Mouse (Mus musculus) urinary bladder, postnatal 10 days (tissue): ENCODE data around the gene Olfr808.

Source experiments
- DNase-seq: peaks from one replicate; pipeline ENCODE4 v3.0.0; 2022; ENCODE audit warnings: low spot score

The Olfr808 gene

GRCm38 (mm10) chr10:129765182-129765581 is at the start of gene Olfr808:
Gene Olfr808, plus strand, starts transcription at chr10:129765482.
- no peak for DNase-seq

GRCm38 (mm10) chr10:129729275-129729674 is 36.0 kb upstream of the Olfr808 start, which contains the start of gene Olfr805:
Gene Olfr805, minus strand, starts transcription at chr10:129729375.
- no peak for DNase-seq

- DNase-seq = no peak
Measured at GRCm38 (mm10) chr10:129741821-129742220, 23.5 kb upstream of the Olfr808 start, which contains the start of gene Olfr806. Gene Olfr806, minus strand, starts transcription at chr10:129741921.

GRCm38 (mm10) chr10:129757693-129758092 is 7.6 kb upstream of the Olfr808 start, which contains the start of gene Olfr807:
Gene Olfr807, minus strand, starts transcription at chr10:129757793.
- DNase-seq = no peak

- no peak for DNase-seq
Measured at GRCm38 (mm10) chr10:129774338-129774737, 9.1 kb downstream of the Olfr808 start, which contains the start of gene Olfr809. Gene Olfr809, plus strand, starts transcription at chr10:129774638.

GRCm38 (mm10) chr10:129778123-129778522 is 12.8 kb downstream of the Olfr808 start:
- DNase-seq = no peak

- no peak for DNase-seq
Measured at GRCm38 (mm10) chr10:129794817-129795216, 29.5 kb downstream of the Olfr808 start, which contains the start of gene Olfr810. Gene Olfr810, minus strand, starts transcription at chr10:129794917.

- no peak for DNase-seq
Measured at GRCm38 (mm10) chr10:129804296-129804695, 39.0 kb downstream of the Olfr808 start, which contains the start of gene Olfr811. Gene Olfr811, minus strand, starts transcription at chr10:129804396.
